Mouse (Mus musculus): ENCODE data around the gene Sat1.

GRCm38 (mm10) chrX:155193732-155194443 lies 22.4 kb downstream of the Sat1 start:
- TF ChIP-seq CTCF (IDR thresholded peaks at IDR 0.05; ENCODE audit: low read depth, low read length): no peak
- TF ChIP-seq POLR2A (IDR thresholded peaks at IDR 0.05; ENCODE audit: borderline replicate concordance, low read depth, low read length): no peak
